Mouse (Mus musculus) lung, embryonic 14.5 days (tissue): ENCODE measurements around the gene Smim24. TPM values are rescaled to one million over a fixed set of nuclear protein-coding genes. Genes with fewer than 3 reads are reported as not detected.

ENCODE experiments used
- ATAC-seq: fragments of 200-750 bp; cut with Nextera tagmentation; 2 replicates; pipeline ENCODE4 v1.8.0; 2017; ENCODE audit warnings: mild to moderate bottlenecking, moderate TSS enrichment, moderate library complexity; ENCODE audit not compliant: insufficient read depth
- DNase-seq: peaks from one replicate; pipeline ENCODE4 v3.0.0-alpha.2; 2015
- H3K27ac ChIP-seq: fragments of 300-500 bp; sonication (generic); 2 replicates; pipeline ENCODE4 v1.5.1; 2014; ENCODE audit warnings: low read depth, mild to moderate bottlenecking, moderate library complexity
- H3K27me3 ChIP-seq: fragments of 300-500 bp; sonication (generic); 2 replicates; pipeline ENCODE4 v1.6.1; 2014; ENCODE audit warnings: low read length, control low read depth; ENCODE audit not compliant: insufficient read depth
- H3K36me3 ChIP-seq: fragments of 300-500 bp; sonication (generic); 2 replicates; pipeline ENCODE4 v1.6.1; 2014; ENCODE audit warnings: control low read depth; ENCODE audit not compliant: insufficient read depth
- H3K4me1 ChIP-seq: fragments of 300-500 bp; sonication (generic); 2 replicates; pipeline ENCODE4 v1.6.1; 2014; ENCODE audit warnings: antibody characterized with exemption, control low read depth; ENCODE audit not compliant: insufficient read depth
- H3K4me2 ChIP-seq: fragments of 300-500 bp; sonication (generic); 2 replicates; pipeline ENCODE4 v1.6.1; 2014; ENCODE audit warnings: mild to moderate bottlenecking
- H3K4me3 ChIP-seq: fragments of 300-500 bp; sonication (generic); 2 replicates; pipeline ENCODE4 v1.5.1; 2014; ENCODE audit warnings: low read depth, low read length
- H3K9ac ChIP-seq: fragments of 300-500 bp; sonication (generic); 2 replicates; pipeline ENCODE4 v1.6.1; 2014
- H3K9me3 ChIP-seq: fragments of 300-500 bp; sonication (generic); 2 replicates; pipeline ENCODE4 v1.6.1; 2016; ENCODE audit warnings: low read depth, low read length, control low read depth
- CTCF ChIP-seq: IDR thresholded peaks from 2 replicates; pipeline ENCODE4 v1.5.1; 2016; ENCODE audit warnings: antibody characterized with exemption, low read depth
- WGBS: fragments of 180-500 bp; shearing (Covaris S2); extraction: QIAGEN DNeasy Blood & Tissue Kit; methylation state at CpG from one replicate; pipeline ENCODE4 v1.1.7; 2014; 5-methylcytosine and 5-hydroxymethylcytosine counted together
- polyA plus RNA-seq: library from polyadenylated mRNA; unstranded; fragments of >200 nt; fragmentation: Nextera tagmentation; extraction: Ambion mirVana; gene quantifications from 2 replicates; pipeline ENCODE4 v1.2.1, GENCODE M21; 2014

Smim24 gene
- polyA plus RNA-seq, 1 experiment from 2014 or later, result 3.3 TPM

GRCm38 (mm10) chr10:81418216-81419070, 25.6 kb downstream of the Smim24 start:
- 57% methylated on average over 11 of the region's 11 CpGs for WGBS
- no peak overlapping the region for H3K27ac ChIP-seq
- H3K9ac ChIP-seq, result no peak overlapping the region
- peaks cover 34% of the 10 kb centered on the region for H3K4me1 ChIP-seq
- peaks cover 24% of the 10 kb centered on the region for H3K36me3 ChIP-seq
- DNase-seq (no peak), ATAC-seq (no peak)
- H3K4me2 ChIP-seq, result no peak overlapping the region
- H3K4me3 ChIP-seq, result no peak overlapping the region
- H3K9me3 ChIP-seq, result no peaks in the 10 kb centered on the region
- no peaks in the 10 kb centered on the region for H3K27me3 ChIP-seq
- TF ChIP-seq CTCF, result no peak

DNA sequence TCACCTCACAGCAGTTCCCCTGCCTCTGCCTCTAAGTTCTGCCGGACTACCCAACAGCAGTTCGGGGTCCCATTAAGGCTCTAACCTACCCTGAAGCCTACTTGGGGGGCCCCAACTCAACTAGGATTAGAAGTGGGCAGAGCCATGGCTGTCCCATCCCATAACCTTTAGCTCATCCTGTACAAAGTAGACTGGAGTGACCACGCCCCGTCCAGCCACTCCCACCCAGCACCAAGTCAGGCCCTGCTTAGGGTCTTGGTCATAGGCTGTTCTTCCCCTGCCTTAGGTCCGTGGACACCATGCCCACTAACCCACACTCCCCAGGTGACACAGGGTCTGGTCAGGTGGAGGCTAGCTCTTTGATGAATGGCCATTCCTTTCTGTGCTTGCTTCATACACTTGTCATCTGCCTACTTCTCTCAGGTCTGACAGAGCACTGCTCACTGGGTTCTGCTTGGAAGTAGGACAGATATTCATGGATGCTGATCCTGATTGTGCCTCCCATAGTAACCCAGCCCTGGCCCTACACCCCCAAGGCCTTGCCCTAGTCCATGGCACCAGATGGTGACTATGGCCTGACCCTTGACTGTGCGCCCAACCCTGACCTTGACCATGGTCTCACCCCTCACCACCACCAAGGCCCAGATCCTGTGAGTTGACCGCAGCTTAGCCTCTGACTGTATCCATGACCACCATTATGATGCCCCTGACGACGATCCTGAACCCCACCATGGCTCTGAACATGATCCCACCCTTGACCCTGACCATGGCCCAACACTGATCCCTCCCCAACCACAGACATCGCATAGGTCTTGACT, 26.5 kb downstream of the Smim24 start:
- peaks cover 24% of the 10 kb centered on the region for H3K36me3 ChIP-seq
- H3K4me1 ChIP-seq, result peaks cover 27% of the 10 kb centered on the region
- no peaks in the 10 kb centered on the region for H3K9me3 ChIP-seq
- DNase-seq (no peak), ATAC-seq (no peak)
- H3K9ac ChIP-seq, result no peak overlapping the region
- no peak overlapping the region for H3K4me2 ChIP-seq
- TF ChIP-seq CTCF, result no peak
- 87% methylated on average over 10 of the region's 10 CpGs for WGBS
- H3K27me3 ChIP-seq, result no peaks in the 10 kb centered on the region
- no peak overlapping the region for H3K27ac ChIP-seq
- H3K4me3 ChIP-seq, result no peak overlapping the region

DNA sequence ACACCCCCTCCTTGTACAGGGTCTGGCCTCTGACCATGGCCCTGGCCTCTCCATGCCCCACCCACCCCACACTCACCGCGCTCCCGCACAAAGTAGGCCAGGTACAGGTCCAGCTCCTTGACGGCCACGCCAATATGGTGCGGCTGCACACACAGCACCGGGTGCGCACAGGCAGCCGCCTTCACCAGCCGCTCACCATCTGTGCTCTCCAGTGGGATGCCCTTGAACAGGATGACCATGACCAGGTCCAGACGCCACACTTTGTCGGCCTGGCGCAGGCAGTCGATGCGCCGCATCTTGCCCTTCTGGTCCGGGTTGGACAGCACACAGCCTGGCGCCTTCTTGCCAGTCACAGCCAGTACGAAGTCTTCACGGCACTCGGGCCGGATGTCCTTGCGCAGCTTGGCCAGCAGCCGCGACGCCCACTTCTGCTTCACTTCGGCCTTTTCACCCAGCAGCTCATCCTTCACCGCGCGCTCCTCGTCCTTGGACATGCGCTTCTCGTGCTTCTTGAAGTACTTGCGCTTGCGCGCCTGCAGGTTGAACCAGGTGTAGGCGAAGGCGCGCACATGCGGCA, 27.4 kb downstream of the Smim24 start:
- Histone ChIP-seq H3K4me3 (no peak overlapping the region), H3K4me1 (peaks cover 21% of the 10 kb centered on the region), H3K9me3 (no peaks in the 10 kb centered on the region), H3K9ac (no peak overlapping the region), H3K27ac (no peak overlapping the region), H3K36me3 (peaks cover 24% of the 10 kb centered on the region), H3K27me3 (no peaks in the 10 kb centered on the region), H3K4me2 (no peak overlapping the region)
- ATAC-seq (no peak), DNase-seq (no peak)
- TF ChIP-seq CTCF, result no peak
- WGBS, result 73% methylated on average over 40 of the region's 40 CpGs

- no peak overlapping the region for H3K4me3 ChIP-seq
- H3K9me3 ChIP-seq, result no peaks in the 10 kb centered on the region
- H3K4me1 ChIP-seq, result peaks cover 21% of the 10 kb centered on the region
- ATAC-seq (no peak), DNase-seq (no peak)
- H3K27me3 ChIP-seq, result no peaks in the 10 kb centered on the region
- WGBS, result 74% methylated on average over 4 of the region's 4 CpGs
- no peak for TF ChIP-seq CTCF
- no peak overlapping the region for H3K9ac ChIP-seq
- H3K27ac ChIP-seq, result no peak overlapping the region
- no peak overlapping the region for H3K4me2 ChIP-seq
- H3K36me3 ChIP-seq, result peaks cover 24% of the 10 kb centered on the region
Measured at GRCm38 (mm10) chr10:81421041-81421796, 28.4 kb downstream of the Smim24 start.

- WGBS, result 78% methylated on average over 5 of the region's 5 CpGs
- no peaks in the 10 kb centered on the region for H3K9me3 ChIP-seq
- no peak overlapping the region for H3K4me3 ChIP-seq
- no peak for DNase-seq
- H3K27me3 ChIP-seq, result no peaks in the 10 kb centered on the region
- no peak overlapping the region for H3K9ac ChIP-seq
- peaks cover 24% of the 10 kb centered on the region for H3K36me3 ChIP-seq
- no peak for TF ChIP-seq CTCF
- peaks cover 19% of the 10 kb centered on the region for H3K4me1 ChIP-seq
- no peak for ATAC-seq
- no peak overlapping the region for H3K27ac ChIP-seq
- H3K4me2 ChIP-seq, result no peak overlapping the region
Measured at GRCm38 (mm10) chr10:81421797-81422100, 28.9 kb downstream of the Smim24 start.

- TF ChIP-seq CTCF, result no peak
- peaks cover 15% of the 10 kb centered on the region for H3K4me1 ChIP-seq
- H3K27ac ChIP-seq, result no peak overlapping the region
- DNase-seq, result no peak
- H3K9me3 ChIP-seq, result no peaks in the 10 kb centered on the region
- ATAC-seq, result no peak
- H3K4me3 ChIP-seq, result no peak overlapping the region
- H3K27me3 ChIP-seq, result no peaks in the 10 kb centered on the region; the same call in 1 of the 2 replicates
- H3K9ac ChIP-seq, result no peak overlapping the region
- H3K4me2 ChIP-seq, result no peak overlapping the region
- peaks cover 24% of the 10 kb centered on the region for H3K36me3 ChIP-seq
- WGBS, result 58% methylated on average over 6 of the region's 6 CpGs
Measured at GRCm38 (mm10) chr10:81422191-81422590, 29.3 kb downstream of the Smim24 start.
